Mouse (Mus musculus): ENCODE results near the gene Atg2a. TPM values are rescaled to one million over a fixed set of nuclear protein-coding genes. Genes with fewer than 3 reads are reported as not detected.

Atg2a gene
- total and polyA plus RNA-seq, 2 experiments from 2014 or later, result 5.6 to 24.5 TPM

- DNase-seq (ENCODE audit: low spot score) (no peak), ATAC-seq (ENCODE audit: insufficient read depth, low read depth) (no peak)
- Histone ChIP-seq H3K36me3 (replicated peaks; ENCODE audit: control insufficient read depth, insufficient read depth, low read length) (peaks cover 9% of the 10 kb centered on the region), H3K4me1 (ENCODE audit: control insufficient read depth, insufficient read depth) (peaks cover 11% of the 10 kb centered on the region), H3K9ac (replicated peaks; ENCODE audit: low read depth, low read length) (no peak overlapping the region), H3K9me3 (replicated peaks; ENCODE audit: control insufficient read depth, low read length) (no peaks in the 10 kb centered on the region), H3K4me2 (ENCODE audit: low read depth, low read length) (no peak overlapping the region), H3K4me3 (ENCODE audit: low read depth, low read length) (no peak overlapping the region), H3K27me3 (ENCODE audit: control insufficient read depth, insufficient read depth, low read length) (no peaks in the 10 kb centered on the region), H3K27ac (ENCODE audit: low read depth) (no peak overlapping the region)
- WGBS, result 23% methylated on average over 1 of the region's 1 CpGs
- TF ChIP-seq CTCF (IDR thresholded peaks at IDR 0.05; ENCODE audit: low read depth), result no peak
- no peak for TF ChIP-seq EP300 (IDR thresholded peaks at IDR 0.05; ENCODE audit: low read depth)
These were observed 1.3 kb upstream of the Atg2a start for GRCm38 (mm10) chr19:6240136-6240535.

DNA sequence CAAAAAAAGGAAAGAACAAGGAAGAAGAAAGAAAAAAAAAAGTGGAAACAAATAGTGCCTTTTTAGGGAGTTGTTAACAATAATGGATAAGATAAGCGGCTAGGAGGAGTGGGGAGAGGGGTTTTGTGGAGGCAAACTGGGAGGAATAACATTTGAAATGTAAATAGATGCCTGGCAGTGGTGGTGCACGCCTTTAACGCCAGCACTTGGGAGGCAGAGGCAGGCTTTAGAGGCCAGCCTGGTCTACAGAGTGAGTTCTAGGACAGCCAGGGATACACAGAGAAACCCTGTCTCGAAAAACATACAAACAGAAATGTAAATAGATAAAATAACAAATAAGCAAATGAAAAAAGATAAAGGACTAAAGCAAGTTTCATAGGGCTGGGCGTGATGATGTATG lies 743 bp upstream of the Atg2a start:
- DNase-seq (ENCODE audit: low spot score), result no peak
- no peak for ATAC-seq (ENCODE audit: insufficient read depth, low read depth)
- Histone ChIP-seq H3K27ac (ENCODE audit: low read depth) (no peak overlapping the region), H3K36me3 (replicated peaks; ENCODE audit: control insufficient read depth, insufficient read depth, low read length) (peaks cover 11% of the 10 kb centered on the region), H3K4me2 (ENCODE audit: low read depth, low read length) (peak overlapping the region; percentile 33; the same call in 1 of the 2 replicates), H3K9ac (replicated peaks; ENCODE audit: low read depth, low read length) (no peak overlapping the region), H3K9me3 (replicated peaks; ENCODE audit: control insufficient read depth, low read length) (no peaks in the 10 kb centered on the region), H3K4me3 (ENCODE audit: low read depth, low read length) (no peak overlapping the region; the same call in 1 of the 2 replicates), H3K27me3 (ENCODE audit: control insufficient read depth, insufficient read depth, low read length) (no peaks in the 10 kb centered on the region), H3K4me1 (ENCODE audit: control insufficient read depth, insufficient read depth) (peaks cover 10% of the 10 kb centered on the region)
- TF ChIP-seq EP300 (IDR thresholded peaks at IDR 0.05; ENCODE audit: low read depth) (no peak), CTCF (IDR thresholded peaks at IDR 0.05; ENCODE audit: low read depth) (no peak)
- 31% methylated on average over 5 of the region's 5 CpGs for WGBS

- peak; percentile 43 for DNase-seq (ENCODE audit: low spot score)
- Histone ChIP-seq H3K4me2 (ENCODE audit: low read depth, low read length) (peak overlapping the region; percentile 82), H3K9me3 (replicated peaks; ENCODE audit: control insufficient read depth, low read length) (no peaks in the 10 kb centered on the region), H3K4me3 (ENCODE audit: low read depth, low read length) (peak overlapping the region; percentile 80), H3K27ac (ENCODE audit: low read depth) (peak overlapping the region; percentile 89), H3K9ac (replicated peaks; ENCODE audit: low read depth, low read length) (peak overlapping the region; percentile 85), H3K4me1 (ENCODE audit: control insufficient read depth, insufficient read depth) (peaks cover 10% of the 10 kb centered on the region), H3K27me3 (ENCODE audit: control insufficient read depth, insufficient read depth, low read length) (no peaks in the 10 kb centered on the region), H3K36me3 (replicated peaks; ENCODE audit: control insufficient read depth, insufficient read depth, low read length) (peaks cover 27% of the 10 kb centered on the region)
- TF ChIP-seq EP300 (IDR thresholded peaks at IDR 0.05; ENCODE audit: low read depth) (no peak), CTCF (IDR thresholded peaks at IDR 0.05; ENCODE audit: low read depth) (no peak)
- WGBS, result 1% methylated on average over 4 of the region's 4 CpGs
- ATAC-seq (ENCODE audit: insufficient read depth, low read depth), result peak; percentile 13
These were observed 813 bp downstream of the Atg2a start for GRCm38 (mm10) chr19:6242281-6242680.

DNA sequence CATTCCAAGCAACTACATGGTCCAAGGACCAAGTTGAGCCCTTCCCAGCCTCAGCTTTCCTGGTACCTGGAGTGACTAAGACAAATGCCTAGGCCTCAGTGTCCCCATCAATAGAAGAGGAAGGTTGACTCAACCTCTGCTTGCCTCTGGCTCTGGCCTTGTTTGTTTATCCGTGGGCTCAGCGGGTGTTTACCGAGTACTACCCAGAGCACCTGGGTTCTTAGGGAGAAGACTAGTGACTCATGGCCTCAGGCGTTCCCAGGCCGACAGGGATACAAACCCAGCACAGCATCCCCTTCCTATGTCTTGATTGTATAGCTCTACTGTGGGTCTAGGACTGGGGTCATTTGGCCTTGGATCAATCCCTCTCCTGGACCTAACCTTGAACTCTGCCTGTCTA lies 1.8 kb downstream of the Atg2a start:
- no peak overlapping the region for H3K4me2 ChIP-seq (ENCODE audit: low read depth, low read length)
- H3K36me3 ChIP-seq (replicated peaks; ENCODE audit: control insufficient read depth, insufficient read depth, low read length), result peaks cover 36% of the 10 kb centered on the region
- H3K9me3 ChIP-seq (replicated peaks; ENCODE audit: control insufficient read depth, low read length), result no peaks in the 10 kb centered on the region
- ATAC-seq (ENCODE audit: insufficient read depth, low read depth) (no peak), DNase-seq (ENCODE audit: low spot score) (no peak)
- no peak overlapping the region for H3K9ac ChIP-seq (replicated peaks; ENCODE audit: low read depth, low read length)
- H3K4me1 ChIP-seq (ENCODE audit: control insufficient read depth, insufficient read depth), result peaks cover 10% of the 10 kb centered on the region
- no peaks in the 10 kb centered on the region for H3K27me3 ChIP-seq (ENCODE audit: control insufficient read depth, insufficient read depth, low read length)
- TF ChIP-seq EP300 (IDR thresholded peaks at IDR 0.05; ENCODE audit: low read depth), result no peak
- TF ChIP-seq CTCF (IDR thresholded peaks at IDR 0.05; ENCODE audit: low read depth), result no peak
- no peak overlapping the region for H3K4me3 ChIP-seq (ENCODE audit: low read depth, low read length)
- WGBS, result 77% methylated on average over 5 of the region's 5 CpGs
- no peak overlapping the region for H3K27ac ChIP-seq (ENCODE audit: low read depth)

DNA sequence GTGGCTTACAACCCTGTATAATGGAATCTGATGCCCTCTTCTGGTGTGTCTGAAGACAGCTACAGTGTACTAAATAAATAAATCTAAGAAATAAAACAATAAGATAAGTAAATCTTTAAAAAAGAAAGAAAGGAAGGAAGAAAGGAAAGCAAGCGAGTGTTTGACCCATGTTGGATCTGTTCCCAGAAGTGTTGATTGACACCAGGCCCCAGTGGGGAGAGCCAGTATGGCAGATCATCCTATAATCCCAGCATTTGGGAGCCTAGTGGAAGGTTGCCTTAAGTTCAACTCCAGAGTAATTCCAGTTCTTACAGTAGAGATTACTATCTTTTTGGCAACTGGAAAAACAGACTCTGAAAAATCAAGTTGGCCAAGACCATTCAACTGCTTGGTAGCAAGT lies 4.3 kb downstream of the Atg2a start:
- no peak overlapping the region for H3K4me2 ChIP-seq (ENCODE audit: low read depth, low read length)
- no peaks in the 10 kb centered on the region for H3K27me3 ChIP-seq (ENCODE audit: control insufficient read depth, insufficient read depth, low read length)
- H3K4me3 ChIP-seq (ENCODE audit: low read depth, low read length), result no peak overlapping the region
- H3K9ac ChIP-seq (replicated peaks; ENCODE audit: low read depth, low read length), result no peak overlapping the region
- DNase-seq (ENCODE audit: low spot score) (no peak), ATAC-seq (ENCODE audit: insufficient read depth, low read depth) (no peak)
- no peaks in the 10 kb centered on the region for H3K9me3 ChIP-seq (replicated peaks; ENCODE audit: control insufficient read depth, low read length)
- TF ChIP-seq CTCF (IDR thresholded peaks at IDR 0.05; ENCODE audit: low read depth) (no peak), EP300 (IDR thresholded peaks at IDR 0.05; ENCODE audit: low read depth) (no peak)
- WGBS, result 33% methylated on average over 1 of the region's 1 CpGs
- H3K27ac ChIP-seq (ENCODE audit: low read depth), result no peak overlapping the region
- H3K36me3 ChIP-seq (replicated peaks; ENCODE audit: control insufficient read depth, insufficient read depth, low read length), result peaks cover 48% of the 10 kb centered on the region
- peaks cover 10% of the 10 kb centered on the region for H3K4me1 ChIP-seq (ENCODE audit: control insufficient read depth, insufficient read depth)

Data from heart, postnatal 0 days (tissue).